Mouse (Mus musculus): ENCODE measurements around the gene Ntm. TPM values are rescaled to one million over a fixed set of nuclear protein-coding genes. Genes with fewer than 3 reads are reported as not detected.

Gene Ntm
- polyA plus RNA-seq, 1 experiment from 2014 or later: 26.5 TPM

DNA sequence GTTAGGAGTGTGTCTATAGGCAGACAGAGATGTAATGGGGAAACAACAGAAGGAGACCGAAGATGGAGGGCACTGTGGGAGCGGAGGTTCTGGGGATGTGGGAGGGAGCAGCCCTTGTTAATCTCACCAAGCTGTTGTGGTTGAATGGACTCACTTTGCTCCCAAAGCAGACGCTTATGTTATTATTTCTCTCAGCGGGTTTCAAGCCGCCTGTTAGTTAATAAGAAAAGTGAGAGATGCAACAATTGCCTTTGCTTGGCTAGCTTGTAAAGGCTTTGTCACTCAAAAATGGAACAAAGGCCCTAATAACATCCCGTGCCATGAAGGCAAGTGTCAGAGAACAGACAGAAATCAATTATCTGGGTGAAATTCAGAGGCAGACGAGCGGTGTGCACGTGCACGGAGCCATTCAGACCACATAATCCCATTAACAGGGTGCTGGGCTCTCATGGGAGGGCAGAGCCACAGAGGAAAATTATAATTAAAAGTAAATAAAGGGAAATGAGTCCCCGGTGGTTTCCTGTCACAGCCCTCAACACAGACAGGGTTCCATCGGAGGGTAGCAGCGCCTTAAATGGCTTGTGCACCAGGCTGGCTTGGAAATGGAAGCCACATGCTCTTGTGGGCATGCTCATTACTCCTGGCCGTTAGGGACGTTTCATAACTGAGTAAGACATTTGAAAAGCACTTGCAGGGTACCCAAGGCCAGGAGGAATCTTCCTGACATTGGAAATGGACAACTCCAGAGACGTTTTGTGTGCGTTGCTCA, 448.2 kb downstream of the Ntm start:
- no peaks in the 10 kb centered on the region for H3K4me1 ChIP-seq (replicated peaks)
- no peaks in the 10 kb centered on the region for H3K27me3 ChIP-seq
- no peak for ATAC-seq (replicated peaks; ENCODE audit: insufficient number of reproducible peaks, insufficient read depth, low FRiP score, low read depth)
- WGBS: 84% methylated on average over 17 of the region's 17 CpGs
- H3K4me3 ChIP-seq: no peak overlapping the region
- H3K27ac ChIP-seq: no peak overlapping the region
- no peak overlapping the region for H3K9ac ChIP-seq
- no peaks in the 10 kb centered on the region for H3K36me3 ChIP-seq
- no peaks in the 10 kb centered on the region for H3K9me3 ChIP-seq (replicated peaks)
- H3K4me2 ChIP-seq: no peak overlapping the region

DNA sequence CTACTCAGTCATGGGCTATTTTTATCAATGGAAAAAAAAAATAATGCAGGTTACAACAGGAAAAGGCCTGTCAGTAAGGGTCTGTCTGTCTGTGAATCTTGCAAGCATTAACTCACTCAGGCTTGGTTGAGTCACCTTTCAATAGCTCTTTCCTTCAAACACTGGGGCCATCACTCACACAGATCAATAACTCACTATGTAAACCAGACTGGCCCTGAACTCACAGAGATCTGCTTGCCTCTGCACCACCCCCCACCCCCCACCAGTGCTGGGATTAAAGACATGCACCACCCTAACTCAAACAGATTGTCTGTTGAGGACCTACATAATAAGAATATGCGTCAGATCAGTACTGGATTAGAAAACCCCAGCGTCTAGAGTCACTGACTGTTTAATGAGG, 466.9 kb downstream of the Ntm start:
- Histone ChIP-seq H3K4me3 (no peak overlapping the region), H3K27me3 (no peaks in the 10 kb centered on the region), H3K36me3 (no peaks in the 10 kb centered on the region), H3K27ac (no peak overlapping the region), H3K9ac (no peak overlapping the region), H3K4me2 (no peak overlapping the region), H3K4me1 (replicated peaks) (no peaks in the 10 kb centered on the region), H3K9me3 (replicated peaks) (no peaks in the 10 kb centered on the region)
- no peak for ATAC-seq (replicated peaks; ENCODE audit: insufficient number of reproducible peaks, insufficient read depth, low FRiP score, low read depth)
- 49% methylated on average over 2 of the region's 2 CpGs for WGBS

DNA sequence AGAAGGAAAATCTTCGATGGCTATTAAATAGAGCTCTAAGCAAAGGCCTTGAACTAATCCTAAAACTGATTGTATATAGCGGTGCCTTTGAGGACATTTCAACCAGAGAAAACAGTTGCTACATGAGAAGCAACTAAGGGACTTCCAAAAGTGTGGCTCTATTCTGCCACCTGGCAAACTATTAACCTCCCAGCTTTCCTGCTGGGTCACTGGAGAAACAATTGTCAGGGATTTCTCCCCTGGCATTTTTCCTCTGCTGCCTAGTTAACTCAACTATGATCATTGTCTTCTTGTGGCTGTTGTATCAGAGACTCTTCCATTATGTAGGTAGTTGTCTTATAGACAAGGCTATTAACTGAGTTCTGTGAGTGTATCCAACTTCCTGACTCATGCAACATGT, 480.7 kb downstream of the Ntm start:
- no peak overlapping the region for H3K27ac ChIP-seq
- ATAC-seq (replicated peaks; ENCODE audit: insufficient number of reproducible peaks, insufficient read depth, low FRiP score, low read depth): no peak
- 89% methylated on average over 2 of the region's 2 CpGs for WGBS
- no peaks in the 10 kb centered on the region for H3K4me1 ChIP-seq (replicated peaks)
- H3K4me3 ChIP-seq: no peak overlapping the region
- no peak overlapping the region for H3K4me2 ChIP-seq
- no peaks in the 10 kb centered on the region for H3K9me3 ChIP-seq (replicated peaks)
- no peaks in the 10 kb centered on the region for H3K36me3 ChIP-seq
- no peaks in the 10 kb centered on the region for H3K27me3 ChIP-seq
- no peak overlapping the region for H3K9ac ChIP-seq

DNA sequence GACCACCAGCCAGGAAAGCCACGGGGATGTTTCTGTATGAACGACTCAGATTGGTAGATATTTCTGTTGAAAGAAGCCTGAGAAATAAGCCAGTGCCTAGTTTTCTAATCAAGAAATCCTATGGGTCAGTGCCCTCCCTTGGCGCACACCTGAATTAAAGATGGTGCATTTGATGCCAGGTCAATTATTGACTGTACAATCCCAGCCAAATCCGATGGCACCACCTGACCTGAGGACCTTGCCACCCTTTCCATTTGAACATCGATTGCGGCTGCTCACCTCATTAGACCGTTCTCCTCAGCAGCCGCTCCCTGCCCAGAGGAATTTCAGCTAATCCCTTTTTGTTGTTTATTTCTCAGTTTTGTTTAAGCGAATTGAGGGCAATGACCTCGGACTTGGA, 483.9 kb downstream of the Ntm start:
- no peak overlapping the region for H3K4me3 ChIP-seq
- no peaks in the 10 kb centered on the region for H3K36me3 ChIP-seq
- H3K27ac ChIP-seq: no peak overlapping the region
- 75% methylated on average over 10 of the region's 10 CpGs for WGBS
- no peak overlapping the region for H3K9ac ChIP-seq
- H3K4me1 ChIP-seq (replicated peaks): no peaks in the 10 kb centered on the region
- H3K9me3 ChIP-seq (replicated peaks): no peaks in the 10 kb centered on the region
- H3K27me3 ChIP-seq: no peaks in the 10 kb centered on the region
- ATAC-seq (replicated peaks; ENCODE audit: insufficient number of reproducible peaks, insufficient read depth, low FRiP score, low read depth): no peak
- H3K4me2 ChIP-seq: no peak overlapping the region

DNA sequence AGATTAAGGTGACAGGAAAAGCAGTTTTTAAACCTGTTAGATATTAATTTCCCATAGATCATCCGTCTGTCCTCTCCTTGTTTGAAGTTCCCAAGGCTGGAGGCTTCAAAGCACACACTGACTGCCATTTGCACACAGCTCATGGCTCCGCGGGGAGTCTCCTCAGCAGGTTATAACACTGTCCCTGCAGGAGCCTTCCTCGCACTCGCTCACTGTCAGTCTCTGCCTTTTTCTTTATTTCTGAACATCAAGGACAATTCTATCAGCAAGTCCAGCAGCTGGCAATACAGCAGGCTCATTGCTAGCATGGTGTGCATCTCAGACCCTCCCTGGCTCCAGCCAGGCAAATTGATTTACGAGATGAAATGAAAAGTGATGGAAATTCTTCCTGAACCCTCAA, 485.7 kb downstream of the Ntm start:
- WGBS: 33% methylated on average over 6 of the region's 6 CpGs
- no peaks in the 10 kb centered on the region for H3K4me1 ChIP-seq (replicated peaks)
- ATAC-seq (replicated peaks; ENCODE audit: insufficient number of reproducible peaks, insufficient read depth, low FRiP score, low read depth): no peak
- no peaks in the 10 kb centered on the region for H3K36me3 ChIP-seq
- H3K9ac ChIP-seq: no peak overlapping the region
- H3K27ac ChIP-seq: no peak overlapping the region
- no peak overlapping the region for H3K4me3 ChIP-seq
- H3K9me3 ChIP-seq (replicated peaks): no peaks in the 10 kb centered on the region
- H3K27me3 ChIP-seq: no peaks in the 10 kb centered on the region
- no peak overlapping the region for H3K4me2 ChIP-seq

DNA sequence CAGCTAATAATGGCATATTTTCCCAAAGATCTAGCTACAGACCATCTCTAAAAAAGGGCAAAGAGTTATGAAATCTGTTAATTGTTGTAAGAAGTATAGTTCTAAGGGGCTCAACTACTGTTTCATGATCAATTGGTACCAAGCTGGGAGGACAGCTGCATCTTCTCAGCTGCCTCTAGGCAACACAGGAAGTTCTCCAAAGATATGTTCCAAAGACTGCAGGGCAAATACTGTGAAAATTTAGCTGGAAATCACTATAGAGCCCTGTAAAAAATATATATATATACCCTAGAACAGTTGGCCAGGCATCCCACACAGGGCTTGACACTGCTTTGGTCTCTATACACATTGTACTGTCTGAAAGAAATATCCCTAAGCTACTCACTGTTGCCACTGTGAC, 489.5 kb downstream of the Ntm start:
- Histone ChIP-seq H3K4me2 (no peak overlapping the region), H3K4me1 (replicated peaks) (no peaks in the 10 kb centered on the region), H3K36me3 (no peaks in the 10 kb centered on the region), H3K4me3 (no peak overlapping the region), H3K27me3 (no peaks in the 10 kb centered on the region), H3K9ac (no peak overlapping the region), H3K9me3 (replicated peaks) (no peaks in the 10 kb centered on the region), H3K27ac (no peak overlapping the region)
- ATAC-seq (replicated peaks; ENCODE audit: insufficient number of reproducible peaks, insufficient read depth, low FRiP score, low read depth): no peak

DNA sequence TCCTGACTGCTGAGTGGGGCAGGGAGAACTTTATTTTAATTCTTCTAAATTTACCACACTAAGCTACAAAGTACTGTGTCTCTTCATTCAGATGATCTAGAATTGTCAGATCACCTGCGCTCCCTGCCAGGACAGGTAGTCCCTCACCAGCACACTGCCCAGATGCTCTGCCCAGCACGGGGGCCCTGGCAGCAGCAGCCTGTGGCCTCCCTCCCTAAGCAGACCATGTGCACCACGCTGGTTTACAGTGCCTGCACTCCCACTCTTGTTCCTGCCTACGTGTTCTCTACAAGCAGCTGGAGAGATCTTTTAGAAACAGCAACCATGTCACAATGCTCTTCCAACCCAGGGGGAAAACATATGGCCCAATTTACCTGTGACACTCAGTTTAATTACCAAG, 490.7 kb downstream of the Ntm start:
- H3K9ac ChIP-seq: no peak overlapping the region
- 57% methylated on average over 4 of the region's 4 CpGs for WGBS
- no peak for ATAC-seq (replicated peaks; ENCODE audit: insufficient number of reproducible peaks, insufficient read depth, low FRiP score, low read depth)

DNA sequence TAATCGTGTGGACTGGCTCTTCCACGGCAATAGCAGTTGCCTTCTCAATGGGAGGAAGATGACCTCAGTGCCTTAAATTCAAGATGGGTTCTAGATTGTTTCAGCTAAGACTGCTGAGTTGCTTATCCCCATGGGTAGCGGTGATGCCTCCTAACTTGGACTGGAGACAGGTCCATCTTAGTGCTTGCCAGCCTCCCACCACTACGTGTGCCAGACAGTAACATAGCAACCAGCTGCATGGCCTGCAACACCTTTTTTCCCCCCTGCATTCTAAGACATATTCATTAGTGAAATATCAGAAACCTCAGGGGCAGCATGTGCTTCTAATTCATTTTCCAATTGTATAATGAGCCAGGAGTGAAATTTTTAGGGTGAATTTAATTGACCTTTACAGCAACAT, 498.2 kb downstream of the Ntm start:
- Histone ChIP-seq H3K27ac (no peak overlapping the region), H3K4me1 (replicated peaks) (peaks cover under 1% of the 10 kb centered on the region; the same call in 1 of the 2 replicates), H3K4me2 (no peak overlapping the region), H3K27me3 (no peaks in the 10 kb centered on the region), H3K36me3 (no peaks in the 10 kb centered on the region), H3K9ac (no peak overlapping the region), H3K9me3 (replicated peaks) (no peaks in the 10 kb centered on the region), H3K4me3 (no peak overlapping the region)
- WGBS: 79% methylated on average over 4 of the region's 4 CpGs
- ATAC-seq (replicated peaks; ENCODE audit: insufficient number of reproducible peaks, insufficient read depth, low FRiP score, low read depth): no peak

More for the DNA sequence above, 490.7 kb downstream of the Ntm start:
- no peaks in the 10 kb centered on the region for H3K9me3 ChIP-seq (replicated peaks)
- H3K27me3 ChIP-seq: no peaks in the 10 kb centered on the region
- no peak overlapping the region for H3K4me3 ChIP-seq
- H3K4me2 ChIP-seq: no peak overlapping the region
- no peaks in the 10 kb centered on the region for H3K4me1 ChIP-seq (replicated peaks)
- H3K27ac ChIP-seq: no peak overlapping the region
- H3K36me3 ChIP-seq: no peaks in the 10 kb centered on the region

DNA sequence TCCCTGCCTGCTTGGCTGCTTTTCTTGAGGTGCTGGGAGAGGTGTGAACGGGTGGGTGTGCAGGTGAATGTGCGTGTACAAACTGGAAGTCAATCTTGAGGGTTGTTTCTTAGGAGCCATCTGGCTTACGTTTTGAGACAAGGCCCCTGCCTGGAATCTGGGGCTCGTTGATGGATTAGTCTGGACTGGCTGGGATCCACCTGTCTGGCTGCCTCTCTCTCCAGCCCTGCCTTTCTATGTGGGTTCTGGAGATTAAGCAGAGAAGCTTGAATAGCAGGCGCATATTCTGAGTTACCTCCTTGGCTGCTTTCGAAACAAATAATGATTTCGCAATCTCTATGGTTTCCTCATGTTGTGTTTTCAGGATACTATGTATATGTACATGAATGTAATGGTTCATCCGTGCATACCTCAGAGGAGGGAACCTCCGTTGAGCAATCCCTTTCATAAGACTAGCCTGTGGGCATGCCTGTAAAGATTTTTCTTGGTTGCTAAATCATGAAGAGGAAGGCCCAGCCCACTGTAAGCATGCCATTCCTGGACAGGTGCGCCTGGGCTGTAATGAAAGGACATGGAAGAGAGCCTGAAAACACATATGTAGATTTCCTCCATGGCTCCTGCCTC, 499.9 kb downstream of the Ntm start:
- 70% methylated on average over 10 of the region's 10 CpGs for WGBS
- Histone ChIP-seq H3K36me3 (no peaks in the 10 kb centered on the region), H3K4me3 (no peak overlapping the region), H3K9ac (no peak overlapping the region), H3K9me3 (replicated peaks) (no peaks in the 10 kb centered on the region), H3K4me1 (replicated peaks) (peaks cover 11% of the 10 kb centered on the region; the same call in 1 of the 2 replicates), H3K27me3 (no peaks in the 10 kb centered on the region), H3K27ac (no peak overlapping the region), H3K4me2 (no peak overlapping the region)
- no peak for ATAC-seq (replicated peaks; ENCODE audit: insufficient number of reproducible peaks, insufficient read depth, low FRiP score, low read depth)

DNA sequence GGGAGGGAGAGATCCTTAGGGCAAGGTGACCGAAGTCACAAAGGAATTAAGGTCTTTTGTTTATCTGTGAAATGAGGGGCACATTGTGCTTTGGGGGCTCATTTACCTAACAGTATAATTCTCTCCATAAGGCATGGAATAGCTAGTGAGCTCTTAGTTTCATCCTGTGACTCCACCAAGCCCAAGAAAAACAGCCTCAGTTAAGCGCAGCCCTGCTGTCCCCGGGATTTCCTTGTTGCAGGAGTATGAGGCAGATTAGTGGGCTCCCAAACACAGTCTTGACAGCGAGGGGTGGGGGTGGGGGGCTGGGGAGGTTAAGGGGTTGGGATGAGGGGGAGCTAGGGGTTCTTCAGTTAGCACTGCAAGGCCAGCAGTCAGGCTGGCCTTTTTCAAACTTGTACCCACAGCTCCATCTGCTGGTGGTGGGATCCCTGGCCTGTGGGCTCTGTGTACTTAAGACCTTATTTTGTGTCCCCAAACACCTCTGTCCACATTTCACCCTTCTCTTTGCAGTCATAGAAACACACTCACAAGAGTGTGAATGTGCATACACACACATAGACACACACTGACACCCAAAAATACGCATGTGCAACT, 504.9 kb downstream of the Ntm start:
- Histone ChIP-seq H3K4me2 (no peak overlapping the region), H3K9me3 (replicated peaks) (no peaks in the 10 kb centered on the region), H3K27me3 (no peaks in the 10 kb centered on the region), H3K4me3 (no peak overlapping the region), H3K27ac (no peak overlapping the region), H3K36me3 (no peaks in the 10 kb centered on the region), H3K9ac (no peak overlapping the region), H3K4me1 (replicated peaks) (peaks cover 11% of the 10 kb centered on the region; the same call in 1 of the 2 replicates)
- 14% methylated on average over 5 of the region's 5 CpGs for WGBS
- ATAC-seq (replicated peaks; ENCODE audit: insufficient number of reproducible peaks, insufficient read depth, low FRiP score, low read depth): no peak

DNA sequence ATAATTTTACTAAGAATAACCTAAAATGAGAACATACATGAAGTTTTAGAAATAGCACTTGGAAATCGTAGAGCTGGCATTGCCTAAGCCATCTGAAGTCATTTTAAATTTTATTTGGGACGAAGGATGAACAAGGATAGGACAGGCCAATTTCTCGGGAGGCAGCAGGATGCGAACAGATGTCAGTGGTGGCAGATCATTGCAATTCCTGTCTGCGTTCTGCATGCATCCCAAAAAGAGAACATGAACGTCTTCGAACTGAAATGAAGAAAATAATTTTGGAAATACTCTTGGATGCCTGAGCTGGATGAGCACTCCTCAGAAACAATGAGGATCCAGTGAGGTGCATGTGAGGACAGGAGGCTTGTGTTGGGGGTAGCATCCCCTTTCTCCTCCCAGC, 506.9 kb downstream of the Ntm start:
- peaks cover 11% of the 10 kb centered on the region; the same call in 1 of the 2 replicates for H3K4me1 ChIP-seq (replicated peaks)
- no peak overlapping the region for H3K27ac ChIP-seq
- H3K9me3 ChIP-seq (replicated peaks): no peaks in the 10 kb centered on the region
- H3K4me3 ChIP-seq: no peak overlapping the region
- H3K4me2 ChIP-seq: no peak overlapping the region
- H3K9ac ChIP-seq: no peak overlapping the region
- WGBS: 85% methylated on average over 7 of the region's 7 CpGs
- H3K27me3 ChIP-seq: no peaks in the 10 kb centered on the region
- H3K36me3 ChIP-seq: no peaks in the 10 kb centered on the region
- ATAC-seq (replicated peaks; ENCODE audit: insufficient number of reproducible peaks, insufficient read depth, low FRiP score, low read depth): no peak

DNA sequence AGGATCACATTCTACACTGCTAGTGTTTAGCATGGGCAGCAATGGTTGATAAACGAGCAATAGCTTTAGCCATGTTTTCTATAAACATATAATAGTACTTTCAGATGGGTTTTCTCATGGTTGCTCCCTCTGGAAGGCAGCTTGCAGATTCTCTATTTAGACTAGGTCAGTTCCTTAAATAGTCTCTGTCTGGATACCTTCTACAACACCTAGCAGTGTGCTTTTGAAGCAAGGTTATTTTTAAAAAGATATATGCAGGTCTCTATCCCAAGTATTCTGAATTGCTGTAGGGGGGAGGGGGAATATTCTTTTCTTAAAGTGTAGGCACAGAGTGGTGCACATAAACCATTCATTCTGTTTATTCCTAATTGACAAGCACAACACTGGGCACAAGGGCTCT, 511.7 kb downstream of the Ntm start:
- Histone ChIP-seq H3K27ac (no peak overlapping the region), H3K4me2 (no peak overlapping the region)
- ATAC-seq (replicated peaks; ENCODE audit: insufficient number of reproducible peaks, insufficient read depth, low FRiP score, low read depth): no peak

More for the DNA sequence above, 511.7 kb downstream of the Ntm start:
- H3K27me3 ChIP-seq: no peaks in the 10 kb centered on the region
- H3K9me3 ChIP-seq (replicated peaks): no peaks in the 10 kb centered on the region
- no peaks in the 10 kb centered on the region for H3K4me1 ChIP-seq (replicated peaks)
- no peaks in the 10 kb centered on the region for H3K36me3 ChIP-seq
- no peak overlapping the region for H3K4me3 ChIP-seq
- no peak overlapping the region for H3K9ac ChIP-seq
- WGBS: 50% methylated on average over 1 of the region's 1 CpGs

All from heart, embryonic 15.5 days (tissue).